Mouse (Mus musculus) fibroblast of lung, adult 2 months (primary cell): ENCODE data around the gene Psen2.
A peak's percentile ranks its signal among the peaks of the same experiment; 100 is the strongest.

Source experiments
- DNase-seq: peaks from one replicate; pipeline ENCODE4 v3.0.0-alpha.2; 2011; ENCODE audit warnings: low read depth

Psen2 gene

DNA sequence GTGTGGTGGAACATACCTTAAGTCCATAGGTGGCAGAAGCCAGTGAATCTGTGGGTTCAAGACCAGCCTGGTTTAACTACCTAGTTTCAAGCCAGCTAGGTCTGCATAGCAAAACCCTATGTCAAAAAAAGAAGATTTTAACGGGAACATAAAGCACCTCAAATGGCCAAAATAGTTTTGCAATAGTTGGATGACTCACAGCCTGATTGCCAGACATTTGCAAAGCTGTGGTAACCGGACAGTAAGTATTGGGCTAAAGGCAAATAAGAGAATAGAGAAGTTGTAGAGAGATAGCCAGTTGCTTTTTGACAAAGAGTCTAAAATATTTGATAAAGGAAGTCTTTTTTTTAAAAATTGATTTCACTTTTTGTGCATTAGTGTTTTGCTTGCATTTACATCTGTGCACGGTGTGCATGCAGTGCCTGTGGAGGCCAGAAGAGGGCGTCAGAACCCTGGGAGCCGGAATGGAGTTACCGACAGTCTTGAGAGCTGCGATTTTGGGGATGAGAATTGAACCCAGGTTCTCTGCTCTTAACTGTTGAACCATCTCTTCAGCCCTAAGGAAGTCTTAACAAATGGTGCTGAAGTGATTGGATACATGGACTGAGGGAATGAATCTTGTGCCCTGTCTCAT lies at the start of gene Psen2:
Gene Psen2, minus strand, starts transcription at position 75 of the 634 bp plus-strand sequence.
- peak; percentile 69 for DNase-seq

DNA sequence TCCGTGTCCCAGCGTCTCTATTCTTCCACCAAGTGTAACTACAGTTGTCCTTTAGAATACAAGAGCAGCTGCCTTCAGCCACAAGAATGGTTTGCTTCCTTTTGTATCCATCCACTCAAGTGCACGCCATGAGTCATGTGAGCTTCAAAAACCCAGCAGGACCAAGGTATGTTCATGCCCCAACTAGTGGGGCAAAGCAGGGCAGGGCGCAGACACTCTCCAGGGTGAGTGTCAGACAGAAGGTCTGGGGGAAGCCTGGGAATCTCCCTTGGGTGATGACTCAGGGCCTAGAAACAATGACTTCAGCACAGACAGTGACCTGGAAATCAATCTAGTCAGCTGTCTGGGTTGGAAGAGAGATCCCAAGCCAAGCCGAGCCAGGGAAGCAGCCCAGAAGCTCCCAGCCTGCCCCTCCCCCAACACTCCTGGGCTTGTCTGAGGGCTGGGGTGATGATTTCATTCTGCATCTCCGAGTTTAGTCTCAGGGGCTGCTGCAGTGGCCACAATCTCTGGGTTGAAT lies 49.6 kb upstream of the Psen2 start:
- peak; percentile 60 for DNase-seq

DNA sequence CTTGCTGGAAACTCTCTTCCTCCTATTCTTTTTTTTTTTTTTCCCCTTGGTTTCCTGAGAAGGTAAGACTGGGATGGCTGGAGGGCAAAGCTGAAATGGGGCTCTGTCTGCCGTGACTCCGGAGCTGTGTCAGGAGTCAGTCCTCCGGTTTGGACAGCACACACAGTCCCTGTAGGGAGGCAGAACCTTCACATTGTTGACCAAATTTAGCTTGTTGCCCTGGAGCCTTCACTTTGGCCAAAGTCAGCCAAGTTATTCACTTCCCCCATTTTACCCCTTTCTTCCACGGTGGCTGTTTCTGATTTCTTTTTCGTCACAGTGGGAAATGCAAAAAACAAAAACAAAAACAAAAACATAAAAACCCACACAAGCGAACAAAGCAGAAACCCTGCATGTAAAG lies 49.0 kb upstream of the Psen2 start:
- no peak for DNase-seq

GRCm38 (mm10) chr1:180308897-180309296 lies 45.7 kb upstream of the Psen2 start:
- no peak for DNase-seq

GRCm38 (mm10) chr1:180307661-180308060 lies 44.4 kb upstream of the Psen2 start:
- no peak for DNase-seq

DNA sequence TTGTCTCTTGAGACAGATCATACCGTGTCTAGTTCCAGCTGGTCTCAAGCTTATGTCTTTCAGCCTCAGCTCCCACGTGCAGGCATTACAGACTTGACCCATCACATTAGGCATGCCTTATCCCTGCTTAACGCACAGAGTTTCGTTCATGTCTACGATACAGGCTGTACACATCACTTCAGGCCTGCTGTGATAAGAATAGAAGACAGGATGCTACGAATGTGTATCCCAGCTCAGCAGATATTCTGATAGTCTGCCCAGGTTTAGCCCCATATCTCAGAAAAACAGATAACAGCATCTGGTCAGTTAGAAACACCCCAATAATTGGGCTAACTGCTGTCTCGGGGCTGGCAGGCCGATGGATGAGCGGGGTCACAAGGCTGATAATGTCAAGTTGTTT lies 43.7 kb upstream of the Psen2 start:
- DNase-seq: no peak

DNA sequence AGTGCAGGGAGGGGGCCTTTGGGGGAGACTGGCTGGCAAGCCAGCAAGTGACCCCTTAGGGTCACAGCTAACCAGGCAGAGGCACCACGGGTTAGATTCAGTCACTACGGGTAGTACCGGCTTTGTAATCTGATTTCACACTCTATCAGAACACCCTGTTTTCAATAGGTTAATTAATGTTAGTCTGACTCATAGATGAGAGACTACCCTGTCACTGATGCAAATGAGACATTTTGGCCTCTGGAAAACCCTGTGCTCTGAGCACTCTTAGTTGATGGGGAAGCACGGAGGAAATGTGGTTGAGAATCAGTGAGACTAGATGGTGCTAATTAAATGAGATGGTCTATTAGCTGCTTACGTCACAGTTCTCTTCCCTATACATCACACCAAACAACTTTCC lies 40.4 kb upstream of the Psen2 start:
- DNase-seq: no peak

GRCm38 (mm10) chr1:180302253-180303120 lies 39.2 kb upstream of the Psen2 start:
- DNase-seq: no peak

DNA sequence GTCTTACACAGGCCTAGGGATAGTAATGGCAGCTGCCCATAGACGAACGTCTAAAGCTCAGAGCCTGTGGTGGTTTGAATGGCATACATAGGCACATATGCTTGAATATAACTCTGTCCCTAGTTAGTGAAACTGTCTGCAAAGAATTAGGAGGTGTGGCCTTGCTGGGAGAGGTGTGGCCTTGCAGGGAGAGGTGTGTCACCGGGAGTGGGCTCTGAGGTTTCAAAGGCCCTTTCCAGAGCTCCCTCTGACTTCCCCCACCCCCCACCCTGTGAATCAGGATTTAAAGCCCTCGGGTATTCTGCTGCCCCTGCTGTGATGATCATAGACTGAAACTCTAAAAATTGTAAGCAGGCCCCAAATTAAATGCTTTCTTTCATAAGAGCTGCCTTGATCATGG lies 37.8 kb upstream of the Psen2 start:
- no peak for DNase-seq

DNA sequence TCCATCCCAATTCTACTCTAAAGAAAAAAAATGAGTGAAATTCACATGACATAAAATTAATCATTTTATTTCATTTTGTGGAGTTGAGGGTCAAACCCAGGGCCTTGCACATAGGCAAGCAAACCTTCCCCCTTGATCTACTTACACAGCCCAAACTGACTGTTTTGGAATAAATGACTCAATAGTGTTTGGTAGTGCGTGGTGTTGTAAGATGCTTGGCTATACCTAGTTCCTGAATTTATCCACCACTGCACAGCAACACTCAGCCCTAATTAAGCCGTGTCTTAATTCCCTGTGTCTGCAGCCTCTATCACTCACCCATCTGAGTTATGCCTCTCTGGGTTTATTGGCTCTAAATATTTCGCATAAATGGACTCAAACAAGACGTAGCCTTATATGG lies 37.1 kb upstream of the Psen2 start:
- no peak for DNase-seq

DNA sequence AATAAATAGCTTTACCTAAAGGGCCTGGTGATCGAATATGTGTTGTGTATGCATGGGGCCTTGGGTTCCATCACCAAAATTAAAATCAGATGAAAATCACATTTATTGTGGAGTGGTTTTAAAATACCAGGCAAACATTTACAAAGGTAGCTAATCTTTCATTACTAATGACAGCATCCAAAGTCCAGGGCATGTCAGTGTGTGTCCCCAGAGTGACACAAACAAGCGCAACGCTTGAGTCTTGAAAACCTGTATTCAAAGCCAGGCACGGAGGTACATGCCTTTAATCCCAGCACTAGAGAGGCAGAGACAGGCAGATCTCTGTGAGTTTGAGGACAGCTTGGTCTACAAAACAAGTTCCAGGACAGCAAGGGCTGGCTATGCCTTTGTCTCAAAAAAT lies 36.5 kb upstream of the Psen2 start:
- no peak for DNase-seq

- no peak for DNase-seq
Observed at GRCm38 (mm10) chr1:180296088-180296487, 32.9 kb upstream of the Psen2 start.

DNA sequence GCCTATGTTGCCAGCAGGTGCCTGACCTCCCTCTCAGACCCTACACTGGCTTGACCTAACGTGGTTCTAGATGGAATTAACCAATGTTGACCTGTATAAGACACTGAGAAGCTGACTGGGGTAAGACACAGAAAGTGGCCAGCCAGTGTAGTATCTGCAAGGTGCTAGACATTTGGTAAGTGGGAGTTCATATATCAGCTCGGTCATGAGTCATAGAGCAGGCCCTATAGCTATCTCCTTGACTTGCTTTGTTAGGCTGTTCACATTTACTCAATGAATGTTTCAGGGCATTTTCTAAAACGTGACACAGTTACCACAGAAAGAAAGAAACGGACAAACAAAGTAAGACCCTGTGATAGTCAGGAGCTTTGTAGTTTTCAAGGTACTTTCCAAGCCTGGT lies 27.1 kb upstream of the Psen2 start:
- DNase-seq: no peak

DNA sequence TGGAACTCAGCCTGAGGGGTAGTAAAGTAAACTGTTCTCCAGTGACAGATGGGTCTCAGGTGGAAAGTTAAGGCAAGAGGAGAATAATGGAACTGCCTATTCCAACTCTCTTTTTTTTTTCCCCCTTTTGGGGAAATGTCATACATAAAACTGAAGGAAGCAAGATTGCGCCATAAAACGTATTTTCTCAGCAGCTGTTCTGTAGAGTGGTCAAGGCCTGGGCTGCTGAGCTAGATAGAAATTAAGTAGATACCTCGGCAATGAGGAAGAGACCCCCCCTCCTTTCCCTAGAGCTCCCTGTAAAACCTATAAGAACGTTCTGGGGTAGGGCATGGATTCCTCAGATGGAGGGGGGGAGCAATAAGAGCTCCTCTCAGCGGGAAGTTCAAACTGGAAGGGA lies 26.6 kb upstream of the Psen2 start:
- no peak for DNase-seq

DNA sequence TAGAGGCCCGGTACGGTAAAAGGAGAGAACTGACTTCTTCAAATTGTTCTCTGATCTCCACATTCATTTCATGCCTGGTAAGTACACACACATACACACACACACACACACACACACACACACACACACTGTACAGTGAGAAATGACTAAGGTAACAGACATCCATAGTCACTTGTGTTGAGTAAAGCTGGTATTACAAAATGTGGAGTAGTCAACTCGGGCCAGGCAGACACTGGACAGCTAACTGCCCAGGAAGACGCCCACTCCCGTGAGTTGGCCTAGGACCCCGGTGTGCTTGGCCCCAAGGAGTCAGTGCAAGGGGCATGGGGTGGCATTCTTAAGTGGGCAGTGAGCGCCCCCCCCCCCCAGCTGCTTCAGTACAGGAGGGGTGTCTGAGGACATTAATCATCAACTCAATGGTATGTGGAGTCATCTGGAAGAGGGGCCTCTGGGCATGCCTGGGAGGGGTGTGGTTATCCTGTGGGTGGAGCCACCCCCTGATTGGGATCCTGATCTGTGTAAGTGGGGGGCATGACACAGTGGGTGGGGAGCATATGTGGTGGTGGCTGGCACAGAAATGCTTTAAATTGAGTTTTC lies 25.7 kb upstream of the Psen2 start:
- DNase-seq: no peak

DNA sequence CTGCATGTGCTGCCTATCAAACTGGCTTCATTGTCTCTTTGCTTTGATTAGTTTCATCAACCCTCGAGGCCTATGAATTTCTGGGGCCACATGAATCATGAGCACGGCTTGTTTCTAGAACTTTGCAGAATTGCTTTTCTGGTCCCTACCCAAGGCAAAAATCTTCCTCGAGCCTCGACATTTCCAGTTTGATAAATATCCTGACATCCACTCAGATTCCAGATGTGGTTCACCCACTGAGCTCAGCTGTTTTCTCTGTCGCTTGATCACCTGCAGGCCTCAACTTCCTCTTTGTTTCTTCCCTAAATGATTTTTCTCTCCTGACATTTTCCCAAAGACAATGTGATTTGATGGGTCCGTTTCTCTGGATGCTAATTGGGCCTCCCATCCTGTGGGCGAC lies 25.0 kb upstream of the Psen2 start:
- no peak for DNase-seq

DNA sequence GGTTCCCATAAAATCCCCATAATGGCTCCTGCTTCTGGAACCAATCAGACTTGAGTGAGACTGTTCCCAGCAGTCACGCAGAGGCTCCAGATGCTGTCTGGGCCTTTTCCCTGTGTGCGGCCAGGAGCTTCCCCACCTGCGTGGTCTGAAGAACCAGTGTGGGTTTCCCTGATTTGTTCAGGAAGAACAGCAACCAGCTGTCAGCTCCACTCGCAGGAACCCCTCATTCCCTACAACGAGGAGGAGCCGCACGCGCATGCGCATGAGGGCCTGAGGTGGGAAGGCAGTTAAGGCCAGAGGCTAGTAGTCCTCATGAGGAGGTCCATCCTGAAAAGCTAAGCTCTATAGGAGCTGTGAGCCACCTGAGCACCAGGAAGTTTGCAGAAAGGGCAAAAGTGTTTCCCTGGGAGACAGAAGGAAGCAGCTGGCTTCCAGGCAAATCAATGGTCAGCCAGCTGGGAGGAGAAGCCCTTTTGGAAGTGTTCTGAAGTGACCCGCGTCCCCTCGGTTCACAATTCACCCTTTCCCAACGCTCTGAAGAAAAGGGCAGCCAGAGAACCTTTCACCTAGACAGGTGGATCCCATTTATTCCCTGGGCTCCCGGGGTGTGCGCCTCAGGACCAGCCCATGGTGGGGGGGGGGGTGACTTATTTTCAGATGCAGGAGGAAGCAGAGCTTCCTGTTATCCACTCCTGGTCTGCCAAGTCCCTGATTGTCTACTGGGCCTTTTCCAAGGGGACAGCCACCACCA lies 23.0 kb upstream of the Psen2 start:
- no peak for DNase-seq

DNA sequence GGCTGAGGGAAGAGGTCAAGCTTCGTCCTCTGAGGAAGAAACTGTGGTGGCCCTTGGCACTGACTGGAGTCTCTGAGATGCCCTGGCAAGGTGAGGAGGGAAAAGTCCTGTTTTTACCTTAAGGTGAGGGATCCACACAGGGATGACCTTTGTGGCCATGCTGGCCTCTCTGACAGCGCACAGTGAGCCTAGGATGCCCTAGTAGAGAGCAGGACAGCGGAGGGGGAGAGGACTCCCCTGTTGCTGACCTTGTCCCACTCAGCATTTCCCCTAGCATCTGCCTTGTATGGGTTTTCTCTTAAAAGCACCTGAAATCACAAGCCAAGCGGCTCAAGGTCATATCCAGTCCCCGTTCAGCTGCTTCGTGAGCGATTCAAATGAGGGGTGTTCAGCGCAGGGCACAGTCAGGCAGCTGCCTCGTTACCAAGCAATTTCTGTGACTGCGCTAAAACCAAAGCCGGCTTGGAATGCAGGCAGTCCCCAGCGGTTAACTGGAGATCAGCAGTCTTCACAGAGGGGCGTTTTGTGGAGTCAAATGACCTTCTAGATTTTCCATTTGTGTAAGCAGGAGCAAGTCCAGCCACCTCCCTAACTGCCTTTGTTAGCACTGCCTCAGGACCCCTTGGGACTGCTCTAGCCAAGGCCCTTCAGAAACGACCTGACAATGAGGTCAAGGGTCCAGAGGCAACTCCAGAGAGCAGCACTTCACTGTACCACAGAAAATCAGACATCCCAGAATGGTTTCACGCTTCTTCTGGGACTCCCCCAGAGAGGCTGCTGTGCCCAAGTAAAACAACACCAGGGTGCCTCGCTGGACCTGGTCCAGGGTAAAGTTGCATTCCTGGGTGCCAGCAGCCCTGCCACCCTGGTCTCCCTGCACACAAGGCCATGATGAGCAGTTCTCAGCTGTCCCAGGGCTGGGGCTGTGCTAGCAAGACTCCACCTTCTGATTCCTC lies 20.9 kb upstream of the Psen2 start:
- no peak for DNase-seq

DNA sequence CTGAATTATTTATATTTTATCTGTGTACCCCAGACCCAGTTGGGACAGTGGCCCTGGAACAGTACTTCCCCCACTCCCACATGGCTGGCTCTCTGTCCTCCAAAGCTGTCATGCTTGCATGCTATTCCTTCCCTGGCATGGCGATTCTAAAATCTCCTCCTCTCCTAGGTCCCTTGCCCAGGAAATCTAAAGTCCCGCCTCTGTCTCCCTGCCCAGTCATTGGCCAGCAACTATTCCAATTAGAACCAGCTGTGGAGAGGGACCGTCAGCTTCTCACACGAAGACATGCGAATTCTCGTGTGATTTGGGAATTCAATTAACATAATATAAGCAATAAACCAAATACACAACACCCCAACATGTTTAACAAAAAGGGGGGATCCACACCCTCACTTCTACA lies 19.3 kb upstream of the Psen2 start:
- no peak for DNase-seq

DNA sequence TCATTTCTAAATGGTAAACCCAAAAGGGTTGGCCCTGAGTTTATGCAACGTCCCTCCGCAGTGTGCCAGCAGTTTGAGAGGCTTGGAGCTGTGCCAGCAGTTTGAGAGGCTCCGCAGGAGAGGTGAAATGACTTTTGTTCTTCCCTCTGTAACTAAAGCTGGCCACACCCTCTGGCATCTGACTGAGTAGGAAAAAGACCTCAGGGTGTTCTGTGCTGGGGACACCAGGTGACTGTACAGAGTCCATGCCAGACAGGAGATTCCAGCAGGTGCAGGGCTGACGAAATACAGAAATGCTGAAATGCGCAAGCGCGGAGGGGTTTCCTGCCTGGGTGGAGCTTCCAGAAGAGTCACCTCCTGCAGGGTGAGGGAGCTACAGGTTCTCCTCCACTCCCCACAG lies 16.4 kb upstream of the Psen2 start:
- no peak for DNase-seq

- no peak for DNase-seq
Observed at GRCm38 (mm10) chr1:180277563-180277962, 14.3 kb upstream of the Psen2 start.
